Mouse (Mus musculus) layer of hippocampus, adult 2 months (tissue): ENCODE measurements at regions not wholly inside any gene's neighbourhood (a gene's known extent, or its start where the extent isn't known, plus 50 kb on each side); places are given as distances from the start of the nearest gene placed in this dataset.
A peak's percentile ranks its signal among the peaks of the same experiment; 100 is the strongest.

Source experiments
- DNase-seq, 2 experiments: peaks; one replicate each; pipeline ENCODE4 v3.0.0; 2022; ENCODE audit warnings: low spot score in 2 of 2
- H3K27ac ChIP-seq: fragments of 200-600 bp; 2 replicates; pipeline ENCODE4 v1.8.1; 2022
- H3K4me3 ChIP-seq: fragments of 200-600 bp; 2 replicates; pipeline ENCODE4 v1.8.1; 2022; ENCODE audit warnings: mild to moderate bottlenecking
- CTCF ChIP-seq: fragments of 200-600 bp; conservative IDR thresholded peaks from 2 replicates; pipeline ENCODE4 v1.8.1; 2022; ENCODE audit warnings: antibody characterized with exemption, mild to moderate bottlenecking, moderate library complexity

DNA sequence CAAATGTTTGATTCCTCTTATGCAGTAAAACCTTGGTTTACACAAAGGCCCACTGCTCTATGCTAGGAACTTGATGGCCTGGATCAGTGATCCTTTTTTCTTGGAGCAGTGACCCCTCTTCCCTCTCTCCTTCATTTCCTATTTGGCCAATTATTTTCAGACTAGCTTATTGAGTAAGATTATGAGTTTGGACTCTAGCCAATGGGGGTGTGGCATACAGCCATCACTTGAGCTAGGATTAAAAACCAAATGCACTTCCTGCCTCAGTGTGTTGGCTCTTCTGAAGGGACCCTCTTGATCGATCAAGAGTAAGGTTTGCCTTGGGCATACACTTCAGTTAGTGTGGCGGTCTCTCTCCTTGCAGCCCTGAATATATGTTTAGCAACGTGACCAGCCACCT is 1172.6 kb upstream of the Gulo start:
- DNase-seq = no peak
- no peak for TF ChIP-seq CTCF
- no peak overlapping the region for H3K4me3 ChIP-seq
- H3K27ac ChIP-seq = no peak overlapping the region

DNA sequence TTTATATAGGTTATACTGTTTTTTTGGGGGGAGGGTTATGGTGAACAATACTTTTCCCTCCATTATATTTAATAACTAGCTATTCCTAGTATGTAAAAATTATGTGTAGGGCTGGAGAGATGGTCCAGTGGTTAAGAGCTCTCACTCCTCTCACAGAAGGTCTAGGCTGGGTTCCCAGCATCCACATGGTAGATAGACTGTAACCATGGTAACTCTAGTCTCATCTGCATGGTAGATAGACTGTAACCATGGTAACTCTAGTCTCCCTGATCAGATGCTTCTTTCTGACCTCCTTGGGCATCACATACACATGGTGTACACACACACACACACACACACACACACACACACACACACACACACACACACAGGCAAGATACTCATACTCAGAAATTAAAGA is 1170.5 kb upstream of the Gulo start:
- Histone ChIP-seq H3K27ac (no peak overlapping the region), H3K4me3 (no peak overlapping the region)
- no peak for DNase-seq
- TF ChIP-seq CTCF = no peak

DNA sequence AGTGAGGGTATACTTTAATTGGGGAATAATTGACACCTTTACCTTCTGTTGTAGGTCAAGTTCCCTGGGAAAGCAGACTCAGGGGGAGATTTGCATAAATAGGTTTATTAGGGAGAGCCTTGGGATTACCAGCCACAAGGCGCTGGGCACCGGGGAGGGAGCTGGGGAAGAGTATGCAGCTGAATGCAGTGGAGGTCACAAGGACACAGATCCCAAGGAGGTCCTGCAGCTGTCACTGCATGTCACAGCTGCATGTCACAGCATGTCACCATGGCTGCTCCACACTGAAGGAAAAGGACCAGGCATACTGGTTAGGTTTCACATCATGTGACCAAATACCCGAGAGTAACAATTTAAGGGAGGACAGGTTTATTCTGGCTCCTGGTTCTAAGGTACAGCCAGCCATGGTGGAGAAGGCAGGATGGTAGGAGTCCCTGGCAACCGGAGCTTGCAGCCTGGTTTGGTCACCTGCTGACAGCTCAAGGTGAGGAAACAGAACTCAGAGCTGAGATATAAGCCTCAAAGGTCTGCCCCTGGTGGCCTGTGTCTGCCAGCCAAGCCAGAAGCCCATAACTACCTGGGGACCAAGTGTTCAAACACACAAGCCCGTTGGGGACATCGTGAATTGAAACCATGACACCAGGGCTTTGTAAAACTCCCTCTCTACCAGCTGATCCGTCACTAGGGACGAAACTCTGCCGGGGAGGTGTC is 1169.5 kb upstream of the Gulo start:
- Histone ChIP-seq H3K27ac (no peak overlapping the region), H3K4me3 (no peak overlapping the region)
- no peak for TF ChIP-seq CTCF
- DNase-seq = no peak

DNA sequence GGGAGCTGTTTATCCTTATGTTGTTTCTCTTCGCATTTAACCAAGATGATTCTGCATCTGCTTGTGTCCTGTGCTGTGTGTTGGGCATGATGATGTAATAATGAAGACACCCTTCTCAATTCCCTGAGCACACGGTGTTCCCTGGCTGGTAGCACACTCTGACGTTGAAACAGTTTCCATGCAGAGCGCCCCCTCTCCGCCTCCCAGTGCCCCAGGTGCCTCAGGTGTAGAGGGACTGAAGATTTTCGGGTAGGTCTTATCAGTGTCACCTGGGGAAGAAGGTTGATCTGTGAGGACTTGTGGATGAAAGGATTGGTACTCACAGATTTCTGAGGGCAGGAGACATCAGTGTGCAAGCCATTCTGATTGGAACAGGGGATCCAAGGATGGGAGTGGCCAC is 1167.7 kb upstream of the Gulo start:
- no peak overlapping the region for H3K27ac ChIP-seq
- no peak for DNase-seq
- no peak overlapping the region for H3K4me3 ChIP-seq
- no peak for TF ChIP-seq CTCF

DNA sequence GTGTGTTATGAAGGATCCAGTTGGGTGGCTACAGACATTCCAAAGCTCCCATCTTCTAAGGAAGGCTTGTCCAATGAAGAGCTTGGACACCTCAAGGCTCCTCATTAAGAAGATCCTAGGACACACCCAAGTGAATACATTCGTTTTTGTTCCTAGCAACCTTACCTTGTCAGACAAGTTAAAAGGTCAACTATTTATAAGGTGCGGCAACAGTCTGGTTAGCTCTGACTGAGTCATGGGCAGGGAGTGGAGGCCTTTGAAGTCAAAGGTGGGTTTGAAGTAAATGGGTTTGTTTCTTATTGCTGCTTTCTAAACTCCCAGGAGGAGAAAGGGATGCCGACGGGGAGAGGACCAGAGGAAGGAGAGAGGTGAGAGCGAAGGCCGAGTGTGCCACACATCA is 1167.1 kb upstream of the Gulo start:
- no peak for TF ChIP-seq CTCF
- Histone ChIP-seq H3K4me3 (no peak overlapping the region), H3K27ac (no peak overlapping the region)
- DNase-seq = no peak

DNA sequence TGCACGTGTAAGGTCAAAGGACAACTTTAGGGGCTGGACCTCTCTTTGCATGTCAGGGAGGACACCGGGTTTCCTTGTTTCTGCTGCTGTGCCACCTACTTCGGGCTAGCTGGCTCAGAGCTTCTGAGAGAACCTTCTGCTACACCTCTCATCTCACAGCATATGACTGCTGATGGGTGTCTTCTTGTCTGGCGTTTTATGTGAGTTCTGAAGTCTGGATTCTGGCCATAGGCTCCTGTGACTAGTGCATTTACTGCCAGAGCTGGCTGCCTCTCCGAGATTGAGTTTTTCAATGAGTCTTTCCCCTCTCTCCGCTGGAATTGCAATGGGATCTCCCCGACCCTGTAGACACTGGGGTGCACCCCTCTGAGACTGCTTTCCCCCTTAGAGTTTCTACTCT is 1165.9 kb upstream of the Gulo start:
- DNase-seq = peak in 1 of 2 experiments; percentile 38
- Histone ChIP-seq H3K4me3 (no peak overlapping the region), H3K27ac (no peak overlapping the region)
- TF ChIP-seq CTCF = no peak

DNA sequence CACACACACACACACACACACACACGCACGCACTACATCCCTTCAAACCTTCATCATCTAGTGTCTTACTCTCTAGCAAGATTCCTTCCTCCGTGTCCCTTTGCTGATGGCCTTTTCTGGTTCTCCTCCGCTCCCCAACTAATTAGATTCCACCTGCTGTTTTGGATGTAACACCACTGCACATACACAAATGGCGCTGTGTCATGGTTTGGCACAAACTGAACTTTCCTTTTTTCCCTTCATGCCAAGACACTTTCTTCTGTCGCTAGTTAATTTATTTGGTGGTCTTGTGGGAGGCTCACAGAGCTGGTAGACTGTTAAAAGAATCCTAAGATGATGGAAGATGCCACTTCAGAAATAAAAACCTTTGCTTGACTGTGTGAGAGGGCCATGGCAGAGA is 1161.8 kb upstream of the Gulo start:
- DNase-seq = no peak
- no peak overlapping the region for H3K4me3 ChIP-seq
- H3K27ac ChIP-seq = no peak overlapping the region
- TF ChIP-seq CTCF = no peak

DNA sequence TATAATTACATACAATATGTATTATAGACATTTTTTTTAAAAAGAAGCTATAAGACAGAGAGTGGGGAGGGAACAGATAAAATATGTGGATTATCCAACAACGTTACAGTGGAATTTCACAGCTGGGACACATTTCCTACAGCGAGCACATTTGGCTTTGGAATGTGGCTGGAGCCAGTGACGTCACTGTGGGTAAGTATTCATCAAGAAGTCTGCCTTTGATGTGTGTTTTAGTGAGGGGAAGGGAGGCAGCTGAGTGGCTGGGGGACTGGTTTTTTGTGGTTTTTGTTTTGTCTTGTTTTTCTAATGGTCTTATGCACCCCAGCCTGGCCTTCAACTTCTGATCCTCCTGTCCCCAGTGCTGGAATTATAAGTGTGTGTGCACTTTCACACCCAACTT is 1161.2 kb upstream of the Gulo start:
- no peak for TF ChIP-seq CTCF
- no peak overlapping the region for H3K27ac ChIP-seq
- DNase-seq = no peak
- H3K4me3 ChIP-seq = no peak overlapping the region

DNA sequence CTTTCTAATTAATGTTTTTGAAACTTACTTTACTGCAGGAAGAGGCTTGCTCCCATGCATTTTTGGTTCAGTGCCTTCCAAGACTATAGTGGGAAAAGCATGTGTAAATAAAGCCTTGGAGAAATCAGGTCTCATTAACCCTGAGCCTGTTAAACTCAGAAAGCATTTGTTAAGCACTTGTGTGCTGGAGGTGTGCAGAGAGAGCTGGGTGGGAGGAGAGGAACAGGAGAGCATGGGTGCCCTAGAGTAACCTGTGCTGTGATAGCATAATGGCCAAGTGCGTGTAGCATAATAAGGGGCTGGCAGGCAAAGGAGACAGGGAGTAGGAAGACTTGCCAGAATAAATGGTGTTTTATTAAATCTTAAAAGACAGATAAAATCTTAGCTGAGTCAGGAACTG is 1160.2 kb upstream of the Gulo start:
- no peak overlapping the region for H3K27ac ChIP-seq
- no peak overlapping the region for H3K4me3 ChIP-seq
- TF ChIP-seq CTCF = no peak

DNA sequence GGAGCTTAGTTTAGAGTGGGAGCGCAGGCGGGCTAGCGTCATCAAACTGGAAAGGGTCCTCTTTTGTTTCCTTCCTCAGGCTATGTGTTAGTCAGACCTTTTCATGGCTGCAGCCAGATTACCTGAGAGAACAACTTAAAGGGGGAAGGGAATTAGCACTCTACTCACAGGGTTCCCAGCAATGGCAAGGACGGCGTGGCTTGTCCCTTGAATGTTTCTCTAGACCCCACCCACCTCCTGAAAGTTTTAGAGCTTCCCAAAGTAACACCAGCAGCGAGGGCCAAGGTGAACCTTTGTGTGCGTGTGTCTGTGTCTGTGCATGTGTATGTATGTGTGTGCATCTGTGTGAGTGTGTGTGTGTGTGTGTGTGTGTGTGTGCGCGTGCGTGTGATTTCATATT is 1151.0 kb upstream of the Gulo start:
- no peak for TF ChIP-seq CTCF

More for the DNA sequence above, 1160.2 kb upstream of the Gulo start:
- DNase-seq = no peak

DNA sequence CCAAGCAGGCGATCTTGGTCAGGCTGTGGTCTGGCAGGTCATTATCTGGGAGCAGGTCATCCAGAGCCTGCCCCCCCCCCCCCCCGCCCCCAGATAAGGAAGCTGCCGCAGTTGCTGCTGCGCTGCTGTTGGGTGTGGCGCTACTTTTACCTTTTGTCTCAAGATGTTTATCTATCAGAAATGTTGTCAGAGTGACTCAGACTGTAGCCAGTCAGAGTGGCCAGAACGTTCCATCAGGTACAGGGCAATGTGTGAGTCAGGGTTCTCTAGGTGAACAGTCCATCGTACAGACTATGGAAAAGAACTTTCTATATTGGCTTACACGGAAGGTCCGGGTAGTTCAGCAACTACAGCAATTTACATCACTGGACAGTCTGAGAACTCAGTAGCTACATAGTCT is 1149.9 kb upstream of the Gulo start:
- H3K27ac ChIP-seq = no peak overlapping the region
- no peak for DNase-seq
- no peak for TF ChIP-seq CTCF
- H3K4me3 ChIP-seq = no peak overlapping the region

More for the DNA sequence above, 1151.0 kb upstream of the Gulo start:
- DNase-seq = no peak
- Histone ChIP-seq H3K4me3 (no peak overlapping the region), H3K27ac (no peak overlapping the region)

DNA sequence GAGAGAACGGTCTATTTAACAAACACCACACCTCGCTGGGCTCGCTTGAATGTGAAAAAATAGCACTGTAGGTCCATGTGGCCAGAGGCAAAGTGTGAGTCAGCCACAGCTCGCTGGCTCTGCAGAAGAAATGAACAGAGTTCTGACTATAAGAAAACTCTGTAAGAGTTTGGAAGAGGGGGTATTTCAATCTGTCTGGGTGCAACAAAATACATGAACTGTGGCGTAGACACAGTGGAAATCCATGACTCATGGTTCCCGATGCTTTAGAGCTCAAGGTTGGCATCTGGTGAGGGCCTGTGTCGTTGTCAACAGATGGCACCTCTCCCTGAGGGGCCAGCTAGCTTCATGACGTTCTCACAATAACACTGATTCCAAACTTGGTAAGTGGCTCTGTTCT is 1147.4 kb upstream of the Gulo start:
- DNase-seq = no peak

DNA sequence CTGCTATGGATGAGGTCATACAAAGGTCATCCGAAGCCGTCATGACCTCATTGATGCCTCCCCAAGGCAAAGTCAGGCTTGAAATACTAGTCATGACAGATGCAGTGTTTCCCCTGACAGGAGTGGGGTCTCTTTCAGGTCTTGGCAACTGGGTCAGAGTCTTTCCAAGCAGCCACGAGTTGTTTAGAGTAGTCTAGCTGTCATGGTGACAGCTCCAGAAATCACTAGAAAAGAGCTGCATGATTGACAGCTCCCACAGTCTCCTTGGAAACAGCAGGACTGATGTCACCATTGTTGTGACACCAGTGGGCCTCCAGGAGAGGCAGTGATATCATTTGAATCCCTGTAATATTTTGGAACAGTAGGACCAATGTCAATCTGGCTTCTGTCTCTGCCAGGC is 1144.6 kb upstream of the Gulo start:
- Histone ChIP-seq H3K4me3 (no peak overlapping the region), H3K27ac (no peak overlapping the region)
- no peak for DNase-seq
- TF ChIP-seq CTCF = no peak

More for the DNA sequence above, 1147.4 kb upstream of the Gulo start:
- H3K4me3 ChIP-seq = no peak overlapping the region
- no peak overlapping the region for H3K27ac ChIP-seq
- TF ChIP-seq CTCF = no peak

DNA sequence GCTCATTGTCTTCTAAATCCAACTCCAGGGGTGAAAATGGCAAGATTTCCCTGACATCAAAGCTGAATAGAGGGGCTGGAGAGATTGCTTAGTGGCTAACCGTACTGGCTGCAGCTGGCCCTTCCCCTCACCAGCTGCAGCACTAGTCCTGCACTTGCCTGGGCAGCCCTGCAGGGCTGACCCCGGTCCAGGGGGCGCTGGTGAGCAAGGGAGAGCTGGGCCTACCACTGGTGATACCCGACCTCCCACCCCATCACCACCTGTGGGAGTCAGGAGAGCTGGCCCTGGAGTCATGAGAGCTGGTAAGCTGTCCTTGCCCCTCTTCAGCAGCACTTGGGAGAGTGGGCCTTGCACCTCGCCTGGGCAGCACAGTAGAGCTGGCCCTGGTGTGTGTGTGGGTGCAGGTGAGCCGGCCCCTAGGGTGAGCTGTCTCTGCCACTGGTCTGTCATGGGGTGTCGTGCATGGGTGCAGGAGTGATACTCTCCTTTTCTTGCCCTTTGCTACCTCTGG is 1141.0 kb upstream of the Gulo start:
- no peak overlapping the region for H3K27ac ChIP-seq
- TF ChIP-seq CTCF = peak; percentile 63
- DNase-seq = no peak
- H3K4me3 ChIP-seq = no peak overlapping the region
